Mouse (Mus musculus) midbrain, embryonic 13.5 days (tissue): ENCODE measurements around the gene Xirp2. TPM values are rescaled to one million over a fixed set of nuclear protein-coding genes. Genes with fewer than 3 reads are reported as not detected.

Experiments
- ATAC-seq: fragments of 200-750 bp; cut with Nextera tagmentation; 2 replicates; pipeline ENCODE4 v1.8.0; 2017; ENCODE audit warnings: mild to moderate bottlenecking, moderate TSS enrichment, moderate library complexity
- H3K27ac ChIP-seq: fragments of 300-500 bp; sonication (generic); 2 replicates; pipeline ENCODE4 v1.5.1; 2015; ENCODE audit warnings: inconsistent platforms, mild to moderate bottlenecking, moderate library complexity
- H3K27me3 ChIP-seq: fragments of 300-500 bp; sonication (generic); 2 replicates; pipeline ENCODE4 v1.6.1; 2015; ENCODE audit warnings: mild to moderate bottlenecking, inconsistent platforms
- H3K36me3 ChIP-seq: fragments of 300-500 bp; sonication (generic); 2 replicates; pipeline ENCODE4 v1.6.1; 2015; ENCODE audit warnings: mild to moderate bottlenecking, inconsistent platforms
- H3K4me1 ChIP-seq: fragments of 300-500 bp; sonication (generic); replicated peaks from 2 replicates; pipeline ENCODE4 v1.6.1; 2015; ENCODE audit warnings: inconsistent platforms
- H3K4me2 ChIP-seq: fragments of 300-500 bp; sonication (generic); replicated peaks from 2 replicates; pipeline ENCODE4 v1.6.1; 2015; ENCODE audit warnings: moderate library complexity, mild to moderate bottlenecking, inconsistent platforms
- H3K4me3 ChIP-seq: fragments of 300-500 bp; sonication (generic); replicated peaks from 2 replicates; pipeline ENCODE4 v1.5.1; 2015; ENCODE audit warnings: mild to moderate bottlenecking, inconsistent platforms
- H3K9ac ChIP-seq: fragments of 300-500 bp; sonication (generic); replicated peaks from 2 replicates; pipeline ENCODE4 v1.6.1; 2015; ENCODE audit warnings: mild to moderate bottlenecking, inconsistent platforms
- H3K9me3 ChIP-seq: fragments of 300-500 bp; sonication (generic); 2 replicates; pipeline ENCODE4 v1.6.1; 2016; ENCODE audit warnings: mild to moderate bottlenecking, inconsistent platforms
- WGBS: fragments of 180-500 bp; shearing (Covaris S2); methylation state at CpG from one replicate; pipeline ENCODE4 v1.1.7; 2015; 5-methylcytosine and 5-hydroxymethylcytosine counted together
- polyA plus RNA-seq: library from polyadenylated mRNA; unstranded; fragments of >200 nt; fragmentation: Nextera tagmentation; extraction: Ambion mirVana; gene quantifications from 2 replicates; pipeline ENCODE4 v1.2.1, GENCODE M21; 2015

Gene Xirp2
- polyA plus RNA-seq, 1 experiment from 2014 or later: not detected

GRCm38 (mm10) chr2:67565480-67566331, 119.9 kb downstream of the Xirp2 start, which contains the start of gene B3galt1:
B3galt1 (plus strand) TSS chr2:67565871.
- Histone ChIP-seq H3K4me3 (peak within 1 kb of the TSS; percentile 84), H3K9ac (peak within 1 kb of the TSS; percentile 87), H3K4me2 (peak within 1 kb of the TSS; percentile 97), H3K4me1 (peaks cover 21% of the 10 kb centered on the region), H3K36me3 (no peaks in the 10 kb centered on the region), H3K9me3 (no peaks in the 10 kb centered on the region), H3K27ac (peak within 1 kb of the TSS; percentile 98), H3K27me3 (no peaks in the 10 kb centered on the region)
- peak; percentile 99 for ATAC-seq
- under 1% methylated on average over 77 of the region's 83 CpGs for WGBS

GRCm38 (mm10) chr2:67566566-67566965, 120.8 kb downstream of the Xirp2 start:
- WGBS: under 1% methylated on average over 12 of the region's 12 CpGs
- no peak for ATAC-seq
- H3K27ac ChIP-seq: peak overlapping the region; percentile 98
- H3K27me3 ChIP-seq: no peaks in the 10 kb centered on the region
- H3K36me3 ChIP-seq: no peaks in the 10 kb centered on the region
- peak overlapping the region; percentile 97 for H3K4me2 ChIP-seq
- peaks cover 21% of the 10 kb centered on the region for H3K4me1 ChIP-seq
- no peaks in the 10 kb centered on the region for H3K9me3 ChIP-seq
- H3K9ac ChIP-seq: peak overlapping the region; percentile 87
- peak overlapping the region; percentile 84 for H3K4me3 ChIP-seq

- WGBS: 12% methylated on average over 8 of the region's 8 CpGs
- no peak overlapping the region for H3K27ac ChIP-seq
- ATAC-seq: no peak
Observed at GRCm38 (mm10) chr2:67567141-67567680, 121.4 kb downstream of the Xirp2 start.

More at GRCm38 (mm10) chr2:67567141-67567680, 121.4 kb downstream of the Xirp2 start:
- H3K4me3 ChIP-seq: peak overlapping the region; percentile 84
- no peaks in the 10 kb centered on the region for H3K36me3 ChIP-seq
- H3K9me3 ChIP-seq: no peaks in the 10 kb centered on the region
- H3K4me2 ChIP-seq: peak overlapping the region; percentile 97
- H3K9ac ChIP-seq: peak overlapping the region; percentile 87
- H3K27me3 ChIP-seq: no peaks in the 10 kb centered on the region
- peaks cover 21% of the 10 kb centered on the region for H3K4me1 ChIP-seq

Other genes with a start within 250 kb of the Xirp2 start
- gene Gm21830, start 32.3 kb upstream of the Xirp2 start, polyA plus RNA-seq: not detected in 2 replicates
- gene Gm26727, start 12.8 kb upstream of the Xirp2 start, polyA plus RNA-seq: not detected in 2 replicates
- gene B3galt1, start 119.9 kb downstream of the Xirp2 start, polyA plus RNA-seq: 42.2 and 43.5 TPM in 2 replicates